Mouse (Mus musculus): ENCODE data around the gene Fam120b.

GRCm38 (mm10) chr17:15409261-15409660 is 13.3 kb downstream of the Fam120b start:
- no peak for TF ChIP-seq CTCF (IDR thresholded peaks at IDR 0.05; ENCODE audit: low read depth)
- no peak for TF ChIP-seq EP300 (IDR thresholded peaks at IDR 0.05; ENCODE audit: low read depth)
